Mouse (Mus musculus) embryonic facial prominence, embryonic 12.5 days (tissue): ENCODE measurements around the gene Slc6a20b. TPM values are rescaled to one million over a fixed set of nuclear protein-coding genes. Genes with fewer than 3 reads are reported as not detected.
"Not testable (repeated sequence)": the region's sequence is repeated elsewhere in the genome, so short reads cannot be mapped to it uniquely, and the experiment has no call there.

Experiments
- ATAC-seq: fragments of 200-750 bp; cut with Nextera tagmentation; 2 replicates; pipeline ENCODE4 v1.8.0; 2017; ENCODE audit not compliant: insufficient number of reproducible peaks, insufficient read depth, low FRiP score, low TSS enrichment
- H3K27ac ChIP-seq: fragments of 300-500 bp; sonication (generic); 2 replicates; pipeline ENCODE4 v1.5.1; 2016; ENCODE audit warnings: mild to moderate bottlenecking
- H3K27me3 ChIP-seq: fragments of 300-500 bp; sonication (generic); 2 replicates; pipeline ENCODE4 v1.6.1; 2016; ENCODE audit warnings: mild to moderate bottlenecking, moderate library complexity
- H3K36me3 ChIP-seq: fragments of 300-500 bp; sonication (generic); 2 replicates; pipeline ENCODE4 v1.6.1; 2016; ENCODE audit warnings: mild to moderate bottlenecking
- H3K4me1 ChIP-seq: fragments of 300-500 bp; sonication (generic); 2 replicates; pipeline ENCODE4 v1.6.1; 2016
- H3K4me2 ChIP-seq: fragments of 300-500 bp; sonication (generic); replicated peaks from 2 replicates; pipeline ENCODE4 v1.6.1; 2016; ENCODE audit warnings: mild to moderate bottlenecking, moderate library complexity
- H3K4me3 ChIP-seq: fragments of 300-500 bp; sonication (generic); 2 replicates; pipeline ENCODE4 v1.5.1; 2016; ENCODE audit warnings: mild to moderate bottlenecking
- H3K9ac ChIP-seq: fragments of 300-500 bp; sonication (generic); 2 replicates; pipeline ENCODE4 v1.6.1; 2016; ENCODE audit warnings: mild to moderate bottlenecking, moderate library complexity
- H3K9me3 ChIP-seq: fragments of 300-500 bp; sonication (generic); 2 replicates; pipeline ENCODE4 v1.6.1; 2016; ENCODE audit warnings: mild to moderate bottlenecking, moderate library complexity
- WGBS: fragments of 180-500 bp; shearing (Covaris S2); methylation state at CpG from one replicate; pipeline ENCODE4 v1.1.7; 2016; 5-methylcytosine and 5-hydroxymethylcytosine counted together
- polyA plus RNA-seq: library from polyadenylated mRNA; unstranded; fragments of >200 nt; fragmentation: Nextera tagmentation; extraction: Ambion mirVana; gene quantifications from 2 replicates; pipeline ENCODE4 v1.2.1, GENCODE M21; 2016

The Slc6a20b gene
- 0.15 and 0.23 TPM in 2 replicates for polyA plus RNA-seq

- H3K36me3 ChIP-seq = no peaks in the 10 kb centered on the region
- H3K9me3 ChIP-seq = no peaks in the 10 kb centered on the region
- H3K4me2 ChIP-seq = no peak within 1 kb of the TSS
- no peaks in the 10 kb centered on the region for H3K27me3 ChIP-seq
- H3K4me1 ChIP-seq = no peaks in the 10 kb centered on the region
- WGBS = 78% methylated on average over 6 of the region's 6 CpGs
- H3K9ac ChIP-seq = no peak within 1 kb of the TSS
- H3K27ac ChIP-seq = no peak within 1 kb of the TSS
- H3K4me3 ChIP-seq = no peak within 1 kb of the TSS
- no peak for ATAC-seq
Measured at GRCm38 (mm10) chr9:123632281-123632680, at the start of gene Slc6a20b. Gene Slc6a20b, minus strand, starts transcription at chr9:123632565.

- WGBS = 20% methylated on average over 2 of the region's 2 CpGs
- H3K27me3 ChIP-seq = peaks cover 55% of the 10 kb centered on the region
- H3K27ac ChIP-seq = no peak overlapping the region
- H3K4me2 ChIP-seq = peak overlapping the region; percentile 75
- H3K9me3 ChIP-seq = no peaks in the 10 kb centered on the region
- no peaks in the 10 kb centered on the region for H3K36me3 ChIP-seq
- peaks cover 9% of the 10 kb centered on the region for H3K4me1 ChIP-seq
- no peak overlapping the region for H3K9ac ChIP-seq
- no peak for ATAC-seq
- no peak overlapping the region for H3K4me3 ChIP-seq
Measured at GRCm38 (mm10) chr9:123679198-123679597, 46.8 kb upstream of the Slc6a20b start.

- peak within 1 kb of the TSS; percentile 33; the same call in 1 of the 2 replicates for H3K9ac ChIP-seq
- peaks cover 9% of the 10 kb centered on the region for H3K4me1 ChIP-seq
- peak within 1 kb of the TSS; percentile 75 for H3K4me2 ChIP-seq
- under 1% methylated on average over 73 of the region's 73 CpGs for WGBS
- peak within 1 kb of the TSS; percentile 42 for H3K4me3 ChIP-seq
- ATAC-seq = no peak
- H3K36me3 ChIP-seq = no peaks in the 10 kb centered on the region
- peaks cover 55% of the 10 kb centered on the region for H3K27me3 ChIP-seq
- no peaks in the 10 kb centered on the region for H3K9me3 ChIP-seq
- no peak within 1 kb of the TSS for H3K27ac ChIP-seq
Measured at GRCm38 (mm10) chr9:123678327-123679105, 46.2 kb upstream of the Slc6a20b start, which contains the start of the genes Ccr9 and Slc6a20a. Gene Ccr9, plus strand, starts transcription at chr9:123678439. Gene Slc6a20a, minus strand, starts transcription at chr9:123678885.

- ATAC-seq = no peak
- no peaks in the 10 kb centered on the region for H3K36me3 ChIP-seq
- no peaks in the 10 kb centered on the region for H3K9me3 ChIP-seq
- WGBS = 50% methylated on average over 5 of the region's 5 CpGs
- H3K4me2 ChIP-seq = no peak overlapping the region
- H3K4me1 ChIP-seq = no peaks in the 10 kb centered on the region
- no peak overlapping the region for H3K9ac ChIP-seq
- H3K4me3 ChIP-seq = no peak overlapping the region
- H3K27me3 ChIP-seq = no peaks in the 10 kb centered on the region
- no peak overlapping the region for H3K27ac ChIP-seq
Measured at GRCm38 (mm10) chr9:123665645-123666044, 33.3 kb upstream of the Slc6a20b start.

GRCm38 (mm10) chr9:123659986-123660676, 27.8 kb upstream of the Slc6a20b start:
- ATAC-seq, H3K36me3 ChIP-seq, H3K27me3 ChIP-seq, H3K9me3 ChIP-seq, H3K27ac ChIP-seq, H3K4me3 ChIP-seq, H3K4me2 ChIP-seq, H3K4me1 ChIP-seq, H3K9ac ChIP-seq: not testable (repeated sequence)
- 85% methylated on average over 18 of the region's 18 CpGs for WGBS

- no peaks in the 10 kb centered on the region for H3K36me3 ChIP-seq
- H3K27me3 ChIP-seq = no peaks in the 10 kb centered on the region
- H3K9me3 ChIP-seq = no peaks in the 10 kb centered on the region
- H3K4me2 ChIP-seq = no peak overlapping the region
- H3K27ac ChIP-seq = no peak overlapping the region
- ATAC-seq = no peak
- H3K4me3 ChIP-seq = no peak overlapping the region
- H3K4me1 ChIP-seq = no peaks in the 10 kb centered on the region
- H3K9ac ChIP-seq = no peak overlapping the region
Measured at GRCm38 (mm10) chr9:123658981-123659380, 26.6 kb upstream of the Slc6a20b start.

GRCm38 (mm10) chr9:123657457-123657856, 25.1 kb upstream of the Slc6a20b start:
- no peak for ATAC-seq
- WGBS = 77% methylated on average over 3 of the region's 3 CpGs
- no peaks in the 10 kb centered on the region for H3K36me3 ChIP-seq

GRCm38 (mm10) chr9:123651369-123651768, 19.0 kb upstream of the Slc6a20b start:
- Histone ChIP-seq H3K36me3 (no peaks in the 10 kb centered on the region), H3K4me3 (no peak overlapping the region), H3K27ac (no peak overlapping the region), H3K9me3 (no peaks in the 10 kb centered on the region), H3K4me1 (no peaks in the 10 kb centered on the region), H3K27me3 (no peaks in the 10 kb centered on the region), H3K9ac (no peak overlapping the region), H3K4me2 (no peak overlapping the region)
- 35% methylated on average over 4 of the region's 4 CpGs for WGBS
- no peak for ATAC-seq

More at GRCm38 (mm10) chr9:123657457-123657856, 25.1 kb upstream of the Slc6a20b start:
- Histone ChIP-seq H3K27me3 (no peaks in the 10 kb centered on the region), H3K4me1 (no peaks in the 10 kb centered on the region), H3K9me3 (no peaks in the 10 kb centered on the region), H3K27ac (no peak overlapping the region), H3K4me2 (no peak overlapping the region), H3K4me3 (no peak overlapping the region), H3K9ac (no peak overlapping the region)

- H3K9ac ChIP-seq = no peak overlapping the region
- H3K4me3 ChIP-seq = no peak overlapping the region
- H3K4me2 ChIP-seq = no peak overlapping the region
- no peaks in the 10 kb centered on the region for H3K36me3 ChIP-seq
- H3K4me1 ChIP-seq = no peaks in the 10 kb centered on the region
- no peaks in the 10 kb centered on the region for H3K27me3 ChIP-seq
- ATAC-seq = no peak
- WGBS = 77% methylated on average over 2 of the region's 2 CpGs
- no peaks in the 10 kb centered on the region for H3K9me3 ChIP-seq
- no peak overlapping the region for H3K27ac ChIP-seq
Measured at GRCm38 (mm10) chr9:123649785-123650511, 17.6 kb upstream of the Slc6a20b start.

GRCm38 (mm10) chr9:123640106-123640505, 7.7 kb upstream of the Slc6a20b start:
- no peaks in the 10 kb centered on the region for H3K36me3 ChIP-seq
- no peak overlapping the region for H3K9ac ChIP-seq
- WGBS = 52% methylated on average over 1 of the region's 1 CpGs
- H3K4me3 ChIP-seq = no peak overlapping the region
- H3K27ac ChIP-seq = no peak overlapping the region
- H3K9me3 ChIP-seq = no peaks in the 10 kb centered on the region
- H3K4me2 ChIP-seq = no peak overlapping the region
- no peaks in the 10 kb centered on the region for H3K27me3 ChIP-seq
- no peak for ATAC-seq
- H3K4me1 ChIP-seq = no peaks in the 10 kb centered on the region

GRCm38 (mm10) chr9:123638668-123639089, 6.3 kb upstream of the Slc6a20b start:
- no peak overlapping the region for H3K9ac ChIP-seq
- H3K27me3 ChIP-seq = no peaks in the 10 kb centered on the region
- WGBS = 65% methylated on average over 1 of the region's 1 CpGs
- no peak for ATAC-seq
- no peak overlapping the region for H3K27ac ChIP-seq
- no peaks in the 10 kb centered on the region for H3K4me1 ChIP-seq
- no peak overlapping the region for H3K4me3 ChIP-seq
- no peak overlapping the region for H3K4me2 ChIP-seq
- no peaks in the 10 kb centered on the region for H3K9me3 ChIP-seq
- H3K36me3 ChIP-seq = no peaks in the 10 kb centered on the region
